Mouse (Mus musculus) olfactory bulb, adult 2 months (tissue): ENCODE results near the gene Ppp2r3a.

ENCODE experiments used
- CTCF ChIP-seq: fragments of 200-500 bp; IDR thresholded peaks from 2 replicates; pipeline ENCODE4 v1.5.1; 2012; ENCODE audit warnings: low read depth, mild to moderate bottlenecking, low read length, moderate library complexity; ENCODE audit not compliant: insufficient read depth
- POLR2A ChIP-seq: fragments of 200-500 bp; IDR thresholded peaks from 2 replicates; pipeline ENCODE4 v1.6.1; 2012; ENCODE audit warnings: mild to moderate bottlenecking, low read depth, low read length, moderate library complexity; ENCODE audit not compliant: insufficient read depth

DNA sequence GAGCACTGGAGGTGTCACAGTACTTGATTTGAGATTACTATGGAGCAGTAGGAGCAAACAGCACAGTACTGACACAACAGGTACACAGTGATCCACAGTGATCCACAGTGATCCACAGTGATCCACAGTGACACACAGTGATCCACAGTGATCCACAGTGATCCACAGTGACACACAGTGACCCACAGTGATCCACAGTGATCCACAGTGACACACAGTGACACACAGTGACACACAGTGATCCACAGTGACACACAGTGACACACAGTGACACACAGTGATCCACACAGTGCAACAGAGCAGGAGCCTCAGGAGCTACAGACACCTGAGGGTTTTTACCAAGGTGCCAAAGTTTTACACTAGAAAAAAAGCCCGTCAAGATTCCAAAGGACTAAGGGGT lies 154.1 kb downstream of the Ppp2r3a start:
- TF ChIP-seq CTCF: no peak
- no peak for TF ChIP-seq POLR2A
